Mouse (Mus musculus) E14TG2a.4 (cell line): Measurements from ENCODE around the gene Borcs6.

Experiments
- CTCF ChIP-seq: conservative IDR thresholded peaks from 2 replicates; pipeline ENCODE4 v1.5.1; 2014; ENCODE audit warnings: low read length
- POU5F1 ChIP-seq: IDR thresholded peaks from 2 replicates; pipeline ENCODE4 v1.6.1; 2014; ENCODE audit warnings: low read length, borderline replicate concordance

DNA sequence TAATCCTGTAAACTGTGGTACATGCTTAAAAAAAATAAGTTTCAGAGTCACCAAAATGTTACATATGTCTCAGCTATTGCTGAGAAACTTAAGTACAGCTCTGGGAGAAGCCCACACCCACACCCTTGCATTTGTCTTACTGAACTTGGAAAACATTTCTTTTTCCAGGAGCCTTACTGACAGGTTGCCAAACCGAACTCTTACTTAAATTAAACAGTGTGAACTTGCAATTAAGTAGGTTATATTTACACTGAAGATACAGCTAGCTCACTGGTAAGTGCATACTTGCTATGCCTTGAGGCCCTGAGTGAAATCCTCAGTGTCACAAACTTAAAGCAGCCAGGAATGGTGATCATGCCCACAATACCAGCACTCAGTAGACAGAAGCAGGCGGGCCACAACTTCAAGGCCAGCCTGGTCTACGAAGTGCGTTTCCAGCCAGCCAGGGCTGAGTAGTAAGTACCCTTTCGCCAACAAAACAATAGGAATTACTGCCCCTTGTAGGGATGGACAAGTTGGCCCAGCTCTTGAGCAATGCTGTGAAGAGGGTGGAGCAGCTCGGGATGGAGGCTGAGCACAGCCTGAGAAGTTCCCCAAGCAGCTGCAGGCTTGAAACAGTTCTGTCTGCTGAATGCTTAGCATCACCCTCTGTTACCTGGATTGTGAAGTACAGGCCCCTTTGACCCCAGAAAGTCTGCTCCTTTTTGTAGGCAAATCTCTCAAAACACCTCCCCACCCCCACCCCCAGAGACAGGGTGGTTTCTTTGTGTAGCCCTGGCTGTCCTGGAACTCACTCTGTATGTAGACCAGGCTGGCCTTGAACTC, 14.6 kb downstream of the Borcs6 start:
- TF ChIP-seq CTCF = no peak
- TF ChIP-seq POU5F1 = no peak
